Mouse (Mus musculus) liver, postnatal 0 days (tissue): ENCODE results near the gene Egfem1.

Experiments used
- CTCF ChIP-seq: sonication (generic); IDR thresholded peaks from 2 replicates; pipeline ENCODE4 v1.5.1; 2016; ENCODE audit warnings: antibody characterized with exemption, low read depth
- EP300 ChIP-seq: IDR thresholded peaks from 2 replicates; pipeline ENCODE4 v1.6.1; 2016; ENCODE audit warnings: antibody characterized with exemption, low read depth, mild to moderate bottlenecking

DNA sequence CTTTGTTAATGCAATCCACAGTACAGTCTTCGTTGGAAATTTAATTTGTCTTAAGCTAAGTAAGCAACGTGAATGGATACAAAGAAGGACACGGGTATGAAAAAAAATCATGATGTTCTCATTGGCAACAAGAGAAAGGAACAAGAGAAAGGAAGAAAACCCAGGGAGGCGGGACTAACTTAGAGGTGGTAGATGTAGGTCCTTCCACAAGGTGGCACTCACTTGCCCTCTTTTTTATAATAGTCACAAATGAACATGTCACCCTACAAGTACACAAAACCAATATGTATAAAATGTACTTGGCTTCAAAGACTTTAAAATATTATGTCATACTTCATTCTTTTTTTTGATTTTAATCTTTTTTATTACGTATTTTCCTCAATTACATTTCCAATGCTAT lies 288.7 kb downstream of the Egfem1 start:
- TF ChIP-seq CTCF (0 out of 2 replicates have a peak, but pooled peaks have one; percentile 11), EP300 (no peak)
